Mouse (Mus musculus): ENCODE results near the gene C1ql4. TPM values are rescaled to one million over a fixed set of nuclear protein-coding genes. Genes with fewer than 3 reads are reported as not detected.

The C1ql4 gene
- not detected in 2 replicates for total RNA-seq (2023)

GRCm38 (mm10) chr15:99087253-99088075 lies at the start of gene C1ql4:
C1ql4 (minus strand) TSS chr15:99087817.

GRCm38 (mm10) chr15:99125711-99126080 lies 38.1 kb upstream of the C1ql4 start, which contains the start of gene Spats2:
Spats2 (plus strand) TSS chr15:99125916.

GRCm38 (mm10) chr15:99092870-99093269 lies 5.3 kb upstream of the C1ql4 start, which contains the start of gene Dnajc22:
Dnajc22 (plus strand) TSS chr15:99093170.

GRCm38 (mm10) chr15:99074019-99074599 lies 13.5 kb downstream of the C1ql4 start, which contains the start of gene Troap:
Troap (plus strand) TSS chr15:99074575.

GRCm38 (mm10) chr15:99055040-99055439 lies 32.6 kb downstream of the C1ql4 start, which contains the start of gene Prph:
Prph (plus strand) TSS chr15:99055174.

Other genes with a start within 250 kb of the C1ql4 start
- 122 and 166 TPM in 2 replicates for gene Kmt2d, start 216.6 kb downstream of the C1ql4 start, total RNA-seq (2023)
- gene Rhebl1, start 193.3 kb downstream of the C1ql4 start, total RNA-seq (2023): 2.0 and 3.1 TPM in 2 replicates
- not detected in 2 replicates for gene Dhh, start 189.3 kb downstream of the C1ql4 start, total RNA-seq (2023)
- gene Lmbr1l, start 169.6 kb downstream of the C1ql4 start, total RNA-seq (2023): 106 and 139 TPM in 2 replicates
- 228 and 274 TPM in 2 replicates for gene Tuba1b, start 153.3 kb downstream of the C1ql4 start, total RNA-seq (2023)
- gene Gm49450, start 134.3 kb downstream of the C1ql4 start, total RNA-seq (2023): not detected in 2 replicates
- 122 and 136 TPM in 2 replicates for gene Tuba1a, start 134.1 kb downstream of the C1ql4 start, total RNA-seq (2023)
- 306 and 319 TPM in 2 replicates for gene Tuba1c, start 57.9 kb downstream of the C1ql4 start, total RNA-seq (2023)
- gene Prph, start 32.6 kb downstream of the C1ql4 start, total RNA-seq (2023): 0.25 TPM in 1 of 2 replicates, not detected in the other
- gene Troap, start 13.2 kb downstream of the C1ql4 start, total RNA-seq (2023): 24.2 and 31.0 TPM in 2 replicates
- 1.7 and 2.2 TPM in 2 replicates for gene Dnajc22, start 5.4 kb upstream of the C1ql4 start, total RNA-seq (2023)
- gene Spats2, start 38.1 kb upstream of the C1ql4 start, total RNA-seq (2023): 0.29 TPM in 1 of 2 replicates, not detected in the other
- gene Kcnh3, start 137.0 kb upstream of the C1ql4 start, total RNA-seq (2023): not detected in 2 replicates
- gene Mcrs1, start 164.1 kb upstream of the C1ql4 start, total RNA-seq (2023): 55.8 and 72.9 TPM in 2 replicates
- gene Prpf40b, start 207.3 kb upstream of the C1ql4 start, total RNA-seq (2023): 0.66 and 2.8 TPM in 2 replicates
- not detected in 2 replicates for gene Fam186b, start 208.1 kb upstream of the C1ql4 start, total RNA-seq (2023)

Data from neutrophil, adult 65 days (primary cell).